In the genomic region with DNA sequence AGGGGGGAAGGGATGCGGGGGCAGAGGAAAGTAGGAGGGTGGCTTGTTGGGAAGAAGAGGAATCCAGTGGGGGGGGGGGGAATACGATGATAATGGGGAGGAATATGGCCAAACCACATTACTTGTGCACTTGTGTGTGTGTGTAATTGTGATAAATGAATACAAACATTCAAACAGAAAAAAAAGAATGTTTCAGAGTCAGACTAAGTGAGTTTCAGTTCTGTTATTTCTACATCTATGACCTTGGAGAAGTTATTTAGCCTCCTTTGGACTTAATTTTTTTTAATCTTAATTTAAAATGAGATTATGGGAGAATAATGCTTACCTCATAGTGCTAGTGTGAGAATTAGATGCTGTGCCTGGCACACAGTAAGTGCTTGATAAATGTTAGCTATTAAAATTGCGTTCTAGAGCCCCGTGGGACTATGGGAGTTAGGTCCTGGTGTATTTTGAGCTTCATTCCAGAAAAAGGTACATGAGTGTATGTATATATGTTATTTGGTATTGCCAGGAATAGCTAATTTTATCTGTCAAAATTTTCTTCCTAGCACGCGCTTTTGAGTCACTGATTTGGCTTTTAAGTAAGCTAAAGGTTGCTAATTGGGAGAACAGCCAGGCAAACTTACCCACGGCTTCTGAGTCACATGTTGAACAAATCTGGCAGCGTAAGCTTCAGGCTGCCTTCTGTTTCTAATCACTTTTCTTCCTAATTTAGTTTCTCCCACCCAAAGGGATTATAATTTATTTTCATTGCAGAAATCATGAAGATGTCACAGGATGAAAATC, we compare ENCODE assay signal across 18 mouse cellular contexts. TPM values are rescaled to one million over a fixed set of nuclear protein-coding genes. Genes with fewer than 3 reads are reported as not detected.
DNase-seq lines count a peak whose midpoint lies in the region; ATAC-seq and TF ChIP-seq lines count a peak whose summit lies in the region.
"Had no signal": no experiment of that assay in that cellular context is flagged by ENCODE, and none has a peak within 500 bp of the region (broad histone marks: within the 10 kb centered on the region; RNA-seq: fewer than 3 reads in every experiment).

No protein-coding gene starts in this region.

- H3K27ac ChIP-seq in intestine, postnatal 0 days (ENCODE audit: low read depth, low read length) = no peak overlapping the region
- H3K27ac ChIP-seq: forebrain, embryonic 12.5 days; hindbrain, embryonic 15.5 days; neural tube, embryonic 13.5 days had no signal

- H3K36me3 ChIP-seq in intestine, postnatal 0 days (ENCODE audit: control insufficient read depth, insufficient read depth) = no peaks in the 10 kb centered on the region
- H3K36me3 ChIP-seq: forebrain, embryonic 12.5 days; hindbrain, embryonic 15.5 days; neural tube, embryonic 13.5 days had no signal

- no peaks in the 10 kb centered on the region for H3K4me1 ChIP-seq in intestine, postnatal 0 days (replicated peaks; ENCODE audit: control insufficient read depth, insufficient read depth, low read length)

- no peak overlapping the region for H3K9ac ChIP-seq in intestine, postnatal 0 days (ENCODE audit: low read depth, low read length)
- H3K9ac ChIP-seq: forebrain, embryonic 12.5 days; hindbrain, embryonic 15.5 days; lung, embryonic 14.5 days; neural tube, embryonic 13.5 days had no signal

- ATAC-seq in intestine, postnatal 0 days = no peak

- peak; percentile 71 for DNase-seq in layer of hippocampus, adult 11-12 months (ENCODE audit: low spot score)
- no peak for DNase-seq in layer of hippocampus, postnatal 25 days (ENCODE audit: extremely low spot score in 1 of 2, low spot score in 1 of 2)
- DNase-seq in adipocyte (ENCODE audit: low spot score) = peak; percentile 27
- peak; percentile 73 to 78 for DNase-seq in layer of hippocampus, adult 8-10 months (ENCODE audit: low spot score in 2 of 2)
- DNase-seq in right cerebral cortex, postnatal 25 days = peak; percentile 51
- no peak for DNase-seq in retina, embryonic 14.5 days (ENCODE audit: low spot score)
- DNase-seq: adrenal gland, postnatal 10 days; kidney, adult 9 months; liver; lung, embryonic 14.5 days; thymus, postnatal 25 days had no signal

- 86% methylated on average over 8 of the region's 8 CpGs for WGBS in intestine, postnatal 0 days

- H3K27me3 ChIP-seq in intestine, postnatal 0 days (replicated peaks; ENCODE audit: control insufficient read depth, insufficient read depth, low read length) = no peaks in the 10 kb centered on the region
- H3K27me3 ChIP-seq: forebrain, embryonic 12.5 days; hindbrain, embryonic 15.5 days; neural tube, embryonic 13.5 days had no signal

- H3K4me3 ChIP-seq in intestine, postnatal 0 days (ENCODE audit: low read depth, low read length) = no peak overlapping the region
- H3K4me3 ChIP-seq: forebrain, embryonic 12.5 days; hindbrain, embryonic 15.5 days; neural tube, embryonic 13.5 days had no signal

- no peak overlapping the region for H3K4me2 ChIP-seq in intestine, postnatal 0 days (replicated peaks; ENCODE audit: low read depth)
- H3K4me2 ChIP-seq: forebrain, embryonic 12.5 days; hindbrain, embryonic 15.5 days; lung, embryonic 14.5 days; neural tube, embryonic 13.5 days had no signal

- no peak for TF ChIP-seq CTCF in intestine, postnatal 0 days (IDR thresholded peaks at IDR 0.05; ENCODE audit: low read depth)

- no peaks in the 10 kb centered on the region for H3K9me3 ChIP-seq in intestine, postnatal 0 days (ENCODE audit: control insufficient read depth)
- H3K9me3 ChIP-seq: forebrain, embryonic 12.5 days; hindbrain, embryonic 15.5 days; neural tube, embryonic 13.5 days had no signal

RNA-seq across cellular contexts. Expression of a gene that starts 19.1 kb away (rescaled TPM):
- total RNA-seq in layer of hippocampus, postnatal 25 days (2021) = 10 to 100 TPM in 1 of 2 experiments, 1 to 10 TPM in 1; 9.8 to 10.1 TPM
- total RNA-seq in layer of hippocampus, adult 8-10 months (2022) = 10 to 100 TPM in 3 of 4 experiments, 1 to 10 TPM in 1; 9.8 to 13.1 (median 10.8) TPM
- polyA plus RNA-seq in intestine, postnatal 0 days (2015; fragmentation: Nextera tagmentation; extraction: Ambion mirVana) = 0.16 and 0.27 TPM in 2 replicates
- total RNA-seq: granulocyte monocyte progenitor cell, adult 5-6 weeks; megakaryocyte, adult 5-6 weeks had no signal
- polyA plus RNA-seq: embryonic facial prominence, embryonic 11.5 days; forebrain, embryonic 12.5 days; hindbrain, embryonic 15.5 days; lung, embryonic 14.5 days had no signal

RNA-seq across cellular contexts. Expression of a gene that starts 55.6 kb away (rescaled TPM):
- 10 to 100 TPM; 34.0 to 34.5 TPM for total RNA-seq in layer of hippocampus, postnatal 25 days (2021)
- 10 to 100 TPM; 35.8 to 49.2 (median 41.2) TPM for total RNA-seq in layer of hippocampus, adult 8-10 months (2022)
- 29.6 and 30.0 TPM in 2 replicates for polyA plus RNA-seq in intestine, postnatal 0 days (2015; fragmentation: Nextera tagmentation; extraction: Ambion mirVana)

Comparison
In these comparisons a context has a peak if more than half of its experiments do, and no peak if none do; other contexts are left out.
1. DNase-seq: peak in layer of hippocampus, adult 11-12 months (single experiment), adipocyte (single experiment), layer of hippocampus, adult 8-10 months (2 of 2) and right cerebral cortex, postnatal 25 days (single experiment); none in layer of hippocampus, postnatal 25 days (0 of 2) and retina, embryonic 14.5 days (single experiment).